Mouse (Mus musculus): ENCODE measurements around the gene Edc3. TPM values are rescaled to one million over a fixed set of nuclear protein-coding genes. Genes with fewer than 3 reads are reported as not detected.
"Not testable (repeated sequence)": the region's sequence is repeated elsewhere in the genome, so short reads cannot be mapped to it uniquely, and the experiment has no call there.

Gene Edc3
- polyA plus RNA-seq, 1 experiment, result 31.4 TPM

GRCm38 (mm10) chr9:57696380-57697285 lies 11.7 kb upstream of the Edc3 start:
- 9% methylated on average over 42 of the region's 42 CpGs for WGBS
- Histone ChIP-seq H3K4me1 (replicated peaks; ENCODE audit: control insufficient read depth, insufficient read depth, low read length) (peaks cover 4% of the 10 kb centered on the region; the same call in 1 of the 2 replicates), H3K4me3 (ENCODE audit: control insufficient read depth, insufficient read depth, low read length) (no peak overlapping the region), H3K27me3 (ENCODE audit: control insufficient read depth, insufficient read depth, low read length) (peaks cover 16% of the 10 kb centered on the region), H3K27ac (ENCODE audit: control insufficient read depth, insufficient read depth, low read length) (no peak overlapping the region), H3K36me3 (ENCODE audit: control insufficient read depth, insufficient read depth, low read length) (no peaks in the 10 kb centered on the region)
- no peak for DNase-seq
- no peak for TF ChIP-seq POLR2A (IDR thresholded peaks at IDR 0.05; ENCODE audit: control insufficient read depth, extremely low read depth, insufficient read depth, low read length, poor library complexity)
- TF ChIP-seq CTCF (IDR thresholded peaks at IDR 0.05; ENCODE audit: borderline replicate concordance, control insufficient read depth, extremely low read depth, insufficient read depth, low read length, poor library complexity), result 0 out of 2 replicates have a peak, but pooled peaks have one; percentile 21

- WGBS, result 44% methylated on average over 4 of the region's 4 CpGs
- Histone ChIP-seq H3K36me3 (ENCODE audit: control insufficient read depth, insufficient read depth, low read length) (no peaks in the 10 kb centered on the region), H3K27ac (ENCODE audit: control insufficient read depth, insufficient read depth, low read length) (no peak overlapping the region), H3K4me1 (replicated peaks; ENCODE audit: control insufficient read depth, insufficient read depth, low read length) (peaks cover 4% of the 10 kb centered on the region; the same call in 1 of the 2 replicates), H3K27me3 (ENCODE audit: control insufficient read depth, insufficient read depth, low read length) (peaks cover 16% of the 10 kb centered on the region), H3K4me3 (ENCODE audit: control insufficient read depth, insufficient read depth, low read length) (no peak overlapping the region)
- no peak for DNase-seq
- TF ChIP-seq CTCF (IDR thresholded peaks at IDR 0.05; ENCODE audit: borderline replicate concordance, control insufficient read depth, extremely low read depth, insufficient read depth, low read length, poor library complexity), result no peak
- TF ChIP-seq POLR2A (IDR thresholded peaks at IDR 0.05; ENCODE audit: control insufficient read depth, extremely low read depth, insufficient read depth, low read length, poor library complexity), result no peak
Observed at GRCm38 (mm10) chr9:57697380-57697779, 11.0 kb upstream of the Edc3 start.

GRCm38 (mm10) chr9:57698466-57699150 lies 9.7 kb upstream of the Edc3 start:
- H3K4me1 ChIP-seq (replicated peaks; ENCODE audit: control insufficient read depth, insufficient read depth, low read length), result peaks cover 4% of the 10 kb centered on the region; the same call in 1 of the 2 replicates
- no peak overlapping the region for H3K27ac ChIP-seq (ENCODE audit: control insufficient read depth, insufficient read depth, low read length)
- H3K27me3 ChIP-seq (ENCODE audit: control insufficient read depth, insufficient read depth, low read length), result peaks cover 16% of the 10 kb centered on the region
- no peak overlapping the region for H3K4me3 ChIP-seq (ENCODE audit: control insufficient read depth, insufficient read depth, low read length)
- TF ChIP-seq CTCF (IDR thresholded peaks at IDR 0.05; ENCODE audit: borderline replicate concordance, control insufficient read depth, extremely low read depth, insufficient read depth, low read length, poor library complexity), result no peak
- TF ChIP-seq POLR2A (IDR thresholded peaks at IDR 0.05; ENCODE audit: control insufficient read depth, extremely low read depth, insufficient read depth, low read length, poor library complexity), result no peak
- 61% methylated on average over 1 of the region's 1 CpGs for WGBS
- no peaks in the 10 kb centered on the region for H3K36me3 ChIP-seq (ENCODE audit: control insufficient read depth, insufficient read depth, low read length)
- no peak for DNase-seq

- H3K4me3 ChIP-seq (ENCODE audit: control insufficient read depth, insufficient read depth, low read length), result no peak overlapping the region
- no peaks in the 10 kb centered on the region for H3K36me3 ChIP-seq (ENCODE audit: control insufficient read depth, insufficient read depth, low read length)
- no peak for DNase-seq
- no peaks in the 10 kb centered on the region; the same call in 1 of the 2 replicates for H3K27me3 ChIP-seq (ENCODE audit: control insufficient read depth, insufficient read depth, low read length)
- WGBS, result 96% methylated on average over 3 of the region's 3 CpGs
- peaks cover 9% of the 10 kb centered on the region for H3K4me1 ChIP-seq (replicated peaks; ENCODE audit: control insufficient read depth, insufficient read depth, low read length)
- H3K27ac ChIP-seq (ENCODE audit: control insufficient read depth, insufficient read depth, low read length), result no peak overlapping the region
- TF ChIP-seq CTCF (IDR thresholded peaks at IDR 0.05; ENCODE audit: borderline replicate concordance, control insufficient read depth, extremely low read depth, insufficient read depth, low read length, poor library complexity), result no peak
- no peak for TF ChIP-seq POLR2A (IDR thresholded peaks at IDR 0.05; ENCODE audit: control insufficient read depth, extremely low read depth, insufficient read depth, low read length, poor library complexity)
Observed at GRCm38 (mm10) chr9:57706496-57706895, 1.8 kb upstream of the Edc3 start.

- TF ChIP-seq CTCF (IDR thresholded peaks at IDR 0.05; ENCODE audit: borderline replicate concordance, control insufficient read depth, extremely low read depth, insufficient read depth, low read length, poor library complexity), result no peak
- no peak for TF ChIP-seq POLR2A (IDR thresholded peaks at IDR 0.05; ENCODE audit: control insufficient read depth, extremely low read depth, insufficient read depth, low read length, poor library complexity)
- WGBS, result 2% methylated on average over 37 of the region's 39 CpGs
- H3K4me1 ChIP-seq (replicated peaks; ENCODE audit: control insufficient read depth, insufficient read depth, low read length), result peaks cover 9% of the 10 kb centered on the region
- H3K36me3 ChIP-seq (ENCODE audit: control insufficient read depth, insufficient read depth, low read length), result peaks cover 7% of the 10 kb centered on the region
- no peaks in the 10 kb centered on the region for H3K27me3 ChIP-seq (ENCODE audit: control insufficient read depth, insufficient read depth, low read length)
- DNase-seq, result peak; percentile 43
- peak overlapping the region; percentile 84 for H3K4me3 ChIP-seq (ENCODE audit: control insufficient read depth, insufficient read depth, low read length)
- H3K27ac ChIP-seq (ENCODE audit: control insufficient read depth, insufficient read depth, low read length), result peak overlapping the region; percentile 43
Observed at GRCm38 (mm10) chr9:57708720-57709274, 457 bp downstream of the Edc3 start.

GRCm38 (mm10) chr9:57710214-57710613 lies 1.9 kb downstream of the Edc3 start:
- WGBS, result 60% methylated on average over 5 of the region's 5 CpGs
- Histone ChIP-seq H3K27ac (ENCODE audit: control insufficient read depth, insufficient read depth, low read length) (peak overlapping the region; percentile 29; the same call in 1 of the 2 replicates), H3K36me3 (ENCODE audit: control insufficient read depth, insufficient read depth, low read length) (peaks cover 21% of the 10 kb centered on the region)
- DNase-seq, result peak; percentile 15
- not testable (repeated sequence) for H3K27me3 ChIP-seq (ENCODE audit: control insufficient read depth, insufficient read depth, low read length); H3K4me1 ChIP-seq (replicated peaks; ENCODE audit: control insufficient read depth, insufficient read depth, low read length); H3K4me3 ChIP-seq (ENCODE audit: control insufficient read depth, insufficient read depth, low read length)
